Mouse (Mus musculus): Measurements from ENCODE around the gene Pno1. TPM values are rescaled to one million over a fixed set of nuclear protein-coding genes. Genes with fewer than 3 reads are reported as not detected.

Pno1 gene
- polyA plus RNA-seq, 1 experiment from 2014 or later = 73.2 TPM

GRCm38 (mm10) chr11:17202481-17202880 lies 8.9 kb downstream of the Pno1 start:
- Histone ChIP-seq H3K4me3 (replicated peaks) (no peak overlapping the region), H3K36me3 (replicated peaks) (peaks cover 49% of the 10 kb centered on the region), H3K9ac (no peak overlapping the region), H3K4me2 (no peak overlapping the region), H3K27me3 (no peaks in the 10 kb centered on the region), H3K27ac (no peak overlapping the region), H3K9me3 (no peaks in the 10 kb centered on the region), H3K4me1 (no peaks in the 10 kb centered on the region)
- ATAC-seq (ENCODE audit: low FRiP score) = no peak
- 86% methylated on average over 6 of the region's 6 CpGs for WGBS

GRCm38 (mm10) chr11:17200936-17201335 lies 10.4 kb downstream of the Pno1 start:
- Histone ChIP-seq H3K36me3 (replicated peaks) (peaks cover 51% of the 10 kb centered on the region), H3K4me3 (replicated peaks) (no peak overlapping the region)
- WGBS = 96% methylated on average over 4 of the region's 4 CpGs

GRCm38 (mm10) chr11:17199840-17200501 lies 11.4 kb downstream of the Pno1 start:
- Histone ChIP-seq H3K4me3 (replicated peaks) (no peak overlapping the region), H3K36me3 (replicated peaks) (peaks cover 58% of the 10 kb centered on the region), H3K9ac (no peak overlapping the region), H3K9me3 (no peaks in the 10 kb centered on the region), H3K27ac (no peak overlapping the region), H3K4me1 (no peaks in the 10 kb centered on the region), H3K4me2 (no peak overlapping the region), H3K27me3 (no peaks in the 10 kb centered on the region)
- WGBS = 92% methylated on average over 3 of the region's 3 CpGs
- ATAC-seq (ENCODE audit: low FRiP score) = no peak

More at GRCm38 (mm10) chr11:17200936-17201335, 10.4 kb downstream of the Pno1 start:
- no peak overlapping the region for H3K27ac ChIP-seq
- H3K27me3 ChIP-seq = no peaks in the 10 kb centered on the region
- H3K9me3 ChIP-seq = no peaks in the 10 kb centered on the region
- no peak for ATAC-seq (ENCODE audit: low FRiP score)
- no peaks in the 10 kb centered on the region for H3K4me1 ChIP-seq
- H3K9ac ChIP-seq = no peak overlapping the region
- no peak overlapping the region for H3K4me2 ChIP-seq

- peaks cover 64% of the 10 kb centered on the region for H3K36me3 ChIP-seq (replicated peaks)
- no peaks in the 10 kb centered on the region for H3K9me3 ChIP-seq
- H3K27ac ChIP-seq = no peak overlapping the region
- H3K27me3 ChIP-seq = no peaks in the 10 kb centered on the region
- 94% methylated on average over 5 of the region's 5 CpGs for WGBS
- no peak overlapping the region for H3K9ac ChIP-seq
- H3K4me1 ChIP-seq = no peaks in the 10 kb centered on the region
- H3K4me2 ChIP-seq = no peak overlapping the region
- no peak for ATAC-seq (ENCODE audit: low FRiP score)
- H3K4me3 ChIP-seq (replicated peaks) = no peak overlapping the region
Observed at GRCm38 (mm10) chr11:17199170-17199569, 12.2 kb downstream of the Pno1 start.

GRCm38 (mm10) chr11:17192151-17192844 lies 19.1 kb downstream of the Pno1 start:
- H3K27me3 ChIP-seq = no peaks in the 10 kb centered on the region
- H3K27ac ChIP-seq = no peak overlapping the region
- no peak overlapping the region for H3K9ac ChIP-seq
- peaks cover 32% of the 10 kb centered on the region for H3K36me3 ChIP-seq (replicated peaks)
- WGBS = 47% methylated on average over 9 of the region's 9 CpGs
- peaks cover 14% of the 10 kb centered on the region for H3K4me1 ChIP-seq
- H3K4me3 ChIP-seq (replicated peaks) = no peak overlapping the region
- no peaks in the 10 kb centered on the region for H3K9me3 ChIP-seq
- ATAC-seq (ENCODE audit: low FRiP score) = no peak
- no peak overlapping the region for H3K4me2 ChIP-seq

- H3K36me3 ChIP-seq (replicated peaks) = 0 out of 2 replicates have a peak, but pooled peaks cover 2% of the 10 kb centered on the region
- no peak overlapping the region for H3K9ac ChIP-seq
- no peak overlapping the region for H3K27ac ChIP-seq
- no peak overlapping the region for H3K4me2 ChIP-seq
- H3K4me3 ChIP-seq (replicated peaks) = no peak overlapping the region
- 50% methylated on average over 3 of the region's 3 CpGs for WGBS
- ATAC-seq (ENCODE audit: low FRiP score) = no peak
- peaks cover 14% of the 10 kb centered on the region for H3K4me1 ChIP-seq
- no peaks in the 10 kb centered on the region for H3K9me3 ChIP-seq
- no peaks in the 10 kb centered on the region for H3K27me3 ChIP-seq
Observed at GRCm38 (mm10) chr11:17188786-17189185, 22.6 kb downstream of the Pno1 start.

- 78% methylated on average over 3 of the region's 3 CpGs for WGBS
- Histone ChIP-seq H3K4me2 (no peak overlapping the region), H3K36me3 (replicated peaks) (0 out of 2 replicates have a peak, but pooled peaks cover 2% of the 10 kb centered on the region), H3K4me1 (peaks cover 14% of the 10 kb centered on the region), H3K9ac (no peak overlapping the region), H3K4me3 (replicated peaks) (no peak overlapping the region), H3K9me3 (no peaks in the 10 kb centered on the region), H3K27me3 (no peaks in the 10 kb centered on the region), H3K27ac (no peak overlapping the region)
- no peak for ATAC-seq (ENCODE audit: low FRiP score)
Observed at GRCm38 (mm10) chr11:17187649-17188048, 23.7 kb downstream of the Pno1 start.

- Histone ChIP-seq H3K27me3 (no peaks in the 10 kb centered on the region), H3K36me3 (replicated peaks) (no peaks in the 10 kb centered on the region), H3K4me2 (no peak overlapping the region), H3K4me1 (no peaks in the 10 kb centered on the region), H3K9me3 (no peaks in the 10 kb centered on the region), H3K9ac (no peak overlapping the region), H3K4me3 (replicated peaks) (no peak overlapping the region), H3K27ac (no peak overlapping the region)
- no peak for ATAC-seq (ENCODE audit: low FRiP score)
- 94% methylated on average over 2 of the region's 2 CpGs for WGBS
Observed at GRCm38 (mm10) chr11:17183165-17183564, 28.2 kb downstream of the Pno1 start.

GRCm38 (mm10) chr11:17181807-17182206 lies 29.6 kb downstream of the Pno1 start, which contains the start of gene Wdr92:
Wdr92 (plus strand) TSS chr11:17182107.
- 80% methylated on average over 3 of the region's 3 CpGs for WGBS
- H3K4me2 ChIP-seq = no peak within 1 kb of the TSS
- no peak for ATAC-seq (ENCODE audit: low FRiP score)
- H3K4me3 ChIP-seq (replicated peaks) = no peak within 1 kb of the TSS
- H3K9me3 ChIP-seq = no peaks in the 10 kb centered on the region
- H3K36me3 ChIP-seq (replicated peaks) = no peaks in the 10 kb centered on the region
- H3K27ac ChIP-seq = no peak within 1 kb of the TSS
- H3K9ac ChIP-seq = no peak within 1 kb of the TSS
- no peaks in the 10 kb centered on the region for H3K4me1 ChIP-seq
- H3K27me3 ChIP-seq = no peaks in the 10 kb centered on the region

- no peak for ATAC-seq (ENCODE audit: low FRiP score)
- no peaks in the 10 kb centered on the region for H3K36me3 ChIP-seq (replicated peaks)
- no peak overlapping the region for H3K4me3 ChIP-seq (replicated peaks)
- no peaks in the 10 kb centered on the region for H3K9me3 ChIP-seq
- no peak overlapping the region for H3K27ac ChIP-seq
- H3K27me3 ChIP-seq = no peaks in the 10 kb centered on the region
- WGBS = 93% methylated on average over 3 of the region's 3 CpGs
- H3K9ac ChIP-seq = no peak overlapping the region
- no peaks in the 10 kb centered on the region for H3K4me1 ChIP-seq
- no peak overlapping the region for H3K4me2 ChIP-seq
Observed at GRCm38 (mm10) chr11:17180753-17181152, 30.6 kb downstream of the Pno1 start.

- Histone ChIP-seq H3K9me3 (peaks cover 9% of the 10 kb centered on the region; the same call in 1 of the 2 replicates), H3K36me3 (replicated peaks) (peaks cover 8% of the 10 kb centered on the region), H3K9ac (no peak overlapping the region), H3K27me3 (no peaks in the 10 kb centered on the region), H3K4me2 (no peak overlapping the region), H3K4me1 (no peaks in the 10 kb centered on the region), H3K4me3 (replicated peaks) (no peak overlapping the region), H3K27ac (no peak overlapping the region)
- no peak for ATAC-seq (ENCODE audit: low FRiP score)
- WGBS = 93% methylated on average over 1 of the region's 1 CpGs
Observed at GRCm38 (mm10) chr11:17176638-17177037, 34.7 kb downstream of the Pno1 start.

GRCm38 (mm10) chr11:17172300-17172699 lies 39.1 kb downstream of the Pno1 start:
- H3K9ac ChIP-seq = no peak overlapping the region
- no peak overlapping the region for H3K4me3 ChIP-seq (replicated peaks)
- no peak for ATAC-seq (ENCODE audit: low FRiP score)
- no peak overlapping the region for H3K27ac ChIP-seq
- no peaks in the 10 kb centered on the region; the same call in 1 of the 2 replicates for H3K4me1 ChIP-seq
- no peaks in the 10 kb centered on the region for H3K27me3 ChIP-seq
- peaks cover 9% of the 10 kb centered on the region; the same call in 1 of the 2 replicates for H3K9me3 ChIP-seq
- no peak overlapping the region for H3K4me2 ChIP-seq
- H3K36me3 ChIP-seq (replicated peaks) = peaks cover 8% of the 10 kb centered on the region
- 96% methylated on average over 4 of the region's 4 CpGs for WGBS
